Mouse (Mus musculus) embryonic fibroblast, embryonic 13.5 days (primary cell): ENCODE results near the gene Rrbp1.

Experiments used
- CTCF ChIP-seq: IDR thresholded peaks from 2 replicates; pipeline ENCODE4 v1.5.1; 2011; ENCODE audit warnings: mild to moderate bottlenecking, control low read depth, low read length, moderate library complexity, borderline replicate concordance; ENCODE audit not compliant: insufficient read depth
- POLR2A ChIP-seq: IDR thresholded peaks from 2 replicates; pipeline ENCODE4 v1.6.1; 2011; ENCODE audit warnings: low read depth, mild to moderate bottlenecking, control low read depth, low read length, moderate library complexity

DNA sequence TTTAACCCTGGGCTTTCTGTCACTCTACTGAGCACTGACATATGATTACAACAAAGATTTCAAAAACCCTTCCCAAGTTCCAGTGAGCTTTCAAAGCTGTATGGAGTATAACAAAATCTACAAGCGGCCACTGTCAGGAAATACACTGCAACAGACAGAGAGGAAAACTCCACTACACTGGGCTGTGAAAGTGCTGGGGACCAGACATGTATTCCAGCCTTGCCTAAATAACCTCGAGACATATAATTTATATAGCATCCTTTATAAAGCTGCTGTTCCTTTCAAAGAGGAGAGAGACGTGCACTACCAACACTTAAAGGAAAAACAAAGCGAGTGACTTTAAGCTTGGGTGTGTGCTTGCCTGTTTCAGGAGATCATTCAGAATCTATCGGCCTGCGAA is 4.4 kb downstream of the Rrbp1 start:
- no peak for TF ChIP-seq CTCF
- TF ChIP-seq POLR2A: no peak
